Mouse (Mus musculus) olfactory bulb, adult 2 months (tissue): Measurements from ENCODE around the gene Gm3336.

ENCODE experiments used
- CTCF ChIP-seq: fragments of 200-500 bp; IDR thresholded peaks from 2 replicates; pipeline ENCODE4 v1.5.1; 2012; ENCODE audit warnings: low read depth, mild to moderate bottlenecking, low read length, moderate library complexity; ENCODE audit not compliant: insufficient read depth
- POLR2A ChIP-seq: fragments of 200-500 bp; IDR thresholded peaks from 2 replicates; pipeline ENCODE4 v1.6.1; 2012; ENCODE audit warnings: mild to moderate bottlenecking, low read depth, low read length, moderate library complexity; ENCODE audit not compliant: insufficient read depth

- TF ChIP-seq CTCF (no peak), POLR2A (no peak)
These were observed 47.0 kb downstream of the Gm3336 start for GRCm38 (mm10) chr8:70765329-70765728.
